Mouse (Mus musculus): ENCODE measurements around the gene Clic6.

GRCm38 (mm10) chr16:92571246-92571645, 85.7 kb downstream of the Clic6 start:
- TF ChIP-seq CTCF (IDR thresholded peaks at IDR 0.05; ENCODE audit: low read depth, low read length), result no peak
- no peak for TF ChIP-seq POLR2A (IDR thresholded peaks at IDR 0.05; ENCODE audit: borderline replicate concordance, low read depth, low read length)

Measured in bone marrow macrophage, adult 2 months (primary cell).